Mouse (Mus musculus): ENCODE results near the gene Ptpn3. TPM values are rescaled to one million over a fixed set of nuclear protein-coding genes. Genes with fewer than 3 reads are reported as not detected.

Ptpn3 gene
- polyA plus RNA-seq, 1 experiment from 2014 or later, result 2.7 TPM

DNA sequence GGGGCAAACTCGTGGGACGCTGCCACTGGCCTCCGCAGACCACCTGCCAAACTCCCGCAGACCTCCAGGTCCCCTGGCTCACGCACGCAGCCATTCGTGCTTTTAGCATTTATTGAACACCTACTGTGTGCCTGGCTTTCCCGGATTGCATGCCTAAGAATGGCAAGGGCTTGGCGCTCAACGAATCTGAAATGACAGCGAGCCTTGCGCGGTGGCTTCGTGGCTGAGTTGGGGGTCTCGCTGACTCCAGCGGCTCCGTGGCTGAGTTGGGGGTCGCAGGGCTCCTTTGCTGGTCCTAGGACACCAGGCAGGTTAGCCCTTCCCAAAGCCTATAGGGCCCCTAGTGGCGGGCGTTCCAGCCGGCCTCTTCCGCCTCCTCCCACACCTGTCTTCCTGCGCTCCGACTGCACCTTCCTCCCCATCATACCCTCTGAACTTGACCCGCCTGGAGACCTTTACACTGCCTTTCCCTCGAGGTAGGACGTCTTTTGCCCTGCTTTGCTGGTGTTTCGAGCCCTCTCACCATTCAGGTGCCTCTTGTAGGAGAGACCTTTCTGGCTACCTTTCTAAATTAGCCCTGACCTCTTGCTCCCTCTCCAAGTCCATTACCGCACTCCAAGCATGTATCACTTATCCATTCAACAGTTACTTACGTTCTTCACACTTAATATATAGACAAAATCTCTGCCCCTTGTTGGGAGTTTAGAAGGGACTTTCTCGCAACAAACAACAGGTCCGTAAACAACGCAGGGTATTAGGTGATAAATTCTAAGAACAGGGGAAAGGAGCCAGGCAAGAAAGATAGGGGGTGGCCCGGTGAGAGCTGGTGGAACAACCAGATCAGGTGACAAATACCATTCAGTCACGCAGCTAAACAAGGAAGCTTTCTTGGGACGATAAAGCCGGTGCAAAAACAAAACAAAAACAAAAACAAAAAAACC lies 898 bp downstream of the Ptpn3 start:
- no peaks in the 10 kb centered on the region for H3K9me3 ChIP-seq (ENCODE audit: control insufficient read depth, low read length)
- H3K4me1 ChIP-seq (ENCODE audit: control insufficient read depth, insufficient read depth, low read length), result peaks cover 7% of the 10 kb centered on the region
- H3K27ac ChIP-seq (ENCODE audit: low read depth, low read length), result no peak overlapping the region
- peak overlapping the region; percentile 78 for H3K9ac ChIP-seq (ENCODE audit: low read length)
- H3K27me3 ChIP-seq (ENCODE audit: control insufficient read depth, insufficient read depth, low read length), result peaks cover 29% of the 10 kb centered on the region
- peak; percentile 49 for DNase-seq (ENCODE audit: low spot score)
- no peaks in the 10 kb centered on the region for H3K36me3 ChIP-seq (ENCODE audit: control insufficient read depth, insufficient read depth, low read length)
- peak overlapping the region; percentile 98 for H3K4me2 ChIP-seq (ENCODE audit: low read depth)
- ATAC-seq (ENCODE audit: insufficient read depth, low FRiP score, low TSS enrichment), result 0 out of 2 replicates have a peak, but pooled peaks have one; percentile 0
- peak overlapping the region; percentile 70 for H3K4me3 ChIP-seq (ENCODE audit: low read depth, low read length)
- under 1% methylated on average over 37 of the region's 37 CpGs for WGBS

DNA sequence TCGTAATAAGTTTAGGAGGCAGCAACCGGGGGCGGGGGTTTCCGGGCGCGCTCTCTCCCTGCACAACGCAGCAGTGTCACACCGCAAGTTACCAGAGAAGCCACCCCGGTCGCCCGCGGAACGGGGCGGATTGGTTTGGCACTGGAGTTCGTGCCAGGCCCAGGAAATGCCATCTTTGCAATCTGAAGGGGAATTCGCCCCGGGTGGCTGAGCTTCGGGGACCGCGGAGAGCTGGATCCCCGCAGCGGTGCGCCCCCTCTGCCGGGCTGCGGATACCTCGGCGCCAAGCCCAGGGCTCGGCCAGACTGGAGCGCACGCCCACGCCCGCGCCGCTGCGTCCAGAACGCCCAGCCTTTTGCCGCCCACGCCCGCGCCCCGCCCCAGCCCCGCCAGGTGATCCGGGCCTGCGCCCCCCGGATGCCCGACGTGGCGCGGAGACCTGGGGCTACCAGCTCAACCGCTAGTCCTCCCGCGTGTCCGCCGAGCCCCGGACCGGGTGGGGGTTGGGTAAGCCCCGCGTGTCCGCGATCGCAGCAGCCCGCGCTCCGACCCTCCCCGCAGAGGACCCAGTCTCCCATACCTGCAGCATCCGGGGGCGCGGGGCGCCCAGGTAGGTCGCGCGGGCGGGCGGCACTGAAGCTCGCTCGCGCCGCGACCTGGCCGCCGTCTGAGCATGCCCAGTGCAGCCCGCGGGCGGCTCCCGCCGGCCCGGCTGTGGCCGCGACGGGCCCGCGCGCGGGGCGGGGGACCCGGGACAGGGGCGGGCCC lies 1.8 kb downstream of the Ptpn3 start:
- DNase-seq (ENCODE audit: low spot score) (peak; percentile 56), ATAC-seq (ENCODE audit: insufficient read depth, low FRiP score, low TSS enrichment) (peak; percentile 33; the same call in 1 of the 2 replicates)
- Histone ChIP-seq H3K36me3 (ENCODE audit: control insufficient read depth, insufficient read depth, low read length) (no peaks in the 10 kb centered on the region), H3K9ac (ENCODE audit: low read length) (peak overlapping the region; percentile 78), H3K4me3 (ENCODE audit: low read depth, low read length) (peak overlapping the region; percentile 70), H3K27me3 (ENCODE audit: control insufficient read depth, insufficient read depth, low read length) (peaks cover 29% of the 10 kb centered on the region), H3K9me3 (ENCODE audit: control insufficient read depth, low read length) (no peaks in the 10 kb centered on the region), H3K4me2 (ENCODE audit: low read depth) (peak overlapping the region; percentile 98), H3K27ac (ENCODE audit: low read depth, low read length) (no peak overlapping the region), H3K4me1 (ENCODE audit: control insufficient read depth, insufficient read depth, low read length) (peaks cover 7% of the 10 kb centered on the region)
- under 1% methylated on average over 83 of the region's 97 CpGs for WGBS

DNA sequence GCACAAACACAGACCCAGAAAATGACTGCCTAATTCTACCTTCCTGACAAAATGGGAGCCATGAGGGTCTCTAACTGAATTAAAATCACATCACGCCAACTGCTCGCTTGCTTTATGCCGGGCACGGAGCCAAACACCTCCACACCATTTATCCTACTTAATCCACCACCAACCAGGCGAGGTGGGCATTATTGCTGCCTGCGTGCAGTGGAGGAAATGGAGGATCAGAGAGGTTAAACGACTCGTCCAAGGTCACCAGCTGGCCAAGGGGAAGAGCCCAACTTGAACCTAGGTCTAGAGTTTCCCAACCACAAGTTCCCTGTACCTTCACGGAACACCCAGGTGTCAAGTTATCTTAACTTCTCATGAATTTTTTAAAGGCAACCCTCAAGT lies 2.3 kb downstream of the Ptpn3 start:
- Histone ChIP-seq H3K9ac (ENCODE audit: low read length) (no peak overlapping the region), H3K4me3 (ENCODE audit: low read depth, low read length) (peak overlapping the region; percentile 70), H3K27ac (ENCODE audit: low read depth, low read length) (no peak overlapping the region), H3K27me3 (ENCODE audit: control insufficient read depth, insufficient read depth, low read length) (peaks cover 29% of the 10 kb centered on the region), H3K4me1 (ENCODE audit: control insufficient read depth, insufficient read depth, low read length) (peaks cover 7% of the 10 kb centered on the region), H3K9me3 (ENCODE audit: control insufficient read depth, low read length) (no peaks in the 10 kb centered on the region), H3K4me2 (ENCODE audit: low read depth) (peak overlapping the region; percentile 98), H3K36me3 (ENCODE audit: control insufficient read depth, insufficient read depth, low read length) (no peaks in the 10 kb centered on the region)
- 7% methylated on average over 9 of the region's 9 CpGs for WGBS
- DNase-seq (ENCODE audit: low spot score), result peak; percentile 55
- ATAC-seq (ENCODE audit: insufficient read depth, low FRiP score, low TSS enrichment), result no peak

DNA sequence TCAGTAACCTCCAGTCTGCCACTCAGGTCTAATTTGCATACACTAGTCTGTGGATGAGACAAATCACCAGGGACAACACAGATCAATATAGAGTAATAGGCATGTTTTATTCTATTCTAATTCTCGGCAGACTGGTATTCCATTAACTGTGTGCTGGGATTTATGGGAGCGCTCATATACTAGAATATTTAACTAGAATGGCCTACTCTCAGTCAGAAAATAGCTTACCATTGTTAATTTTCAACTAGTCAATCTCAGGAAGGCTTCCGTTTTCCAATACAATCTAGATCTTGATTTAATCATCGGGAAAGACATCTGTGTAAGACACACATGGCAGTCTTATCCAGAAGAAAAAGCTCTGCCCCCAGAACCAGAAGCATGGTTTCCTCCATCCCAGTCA lies 3.5 kb downstream of the Ptpn3 start:
- ATAC-seq (ENCODE audit: insufficient read depth, low FRiP score, low TSS enrichment) (no peak), DNase-seq (ENCODE audit: low spot score) (no peak)
- Histone ChIP-seq H3K4me3 (ENCODE audit: low read depth, low read length) (no peak overlapping the region), H3K4me2 (ENCODE audit: low read depth) (no peak overlapping the region), H3K36me3 (ENCODE audit: control insufficient read depth, insufficient read depth, low read length) (no peaks in the 10 kb centered on the region), H3K4me1 (ENCODE audit: control insufficient read depth, insufficient read depth, low read length) (peaks cover 7% of the 10 kb centered on the region), H3K9me3 (ENCODE audit: control insufficient read depth, low read length) (no peaks in the 10 kb centered on the region), H3K27ac (ENCODE audit: low read depth, low read length) (no peak overlapping the region), H3K9ac (ENCODE audit: low read length) (no peak overlapping the region), H3K27me3 (ENCODE audit: control insufficient read depth, insufficient read depth, low read length) (peaks cover 29% of the 10 kb centered on the region)
- 75% methylated on average over 4 of the region's 4 CpGs for WGBS

DNA sequence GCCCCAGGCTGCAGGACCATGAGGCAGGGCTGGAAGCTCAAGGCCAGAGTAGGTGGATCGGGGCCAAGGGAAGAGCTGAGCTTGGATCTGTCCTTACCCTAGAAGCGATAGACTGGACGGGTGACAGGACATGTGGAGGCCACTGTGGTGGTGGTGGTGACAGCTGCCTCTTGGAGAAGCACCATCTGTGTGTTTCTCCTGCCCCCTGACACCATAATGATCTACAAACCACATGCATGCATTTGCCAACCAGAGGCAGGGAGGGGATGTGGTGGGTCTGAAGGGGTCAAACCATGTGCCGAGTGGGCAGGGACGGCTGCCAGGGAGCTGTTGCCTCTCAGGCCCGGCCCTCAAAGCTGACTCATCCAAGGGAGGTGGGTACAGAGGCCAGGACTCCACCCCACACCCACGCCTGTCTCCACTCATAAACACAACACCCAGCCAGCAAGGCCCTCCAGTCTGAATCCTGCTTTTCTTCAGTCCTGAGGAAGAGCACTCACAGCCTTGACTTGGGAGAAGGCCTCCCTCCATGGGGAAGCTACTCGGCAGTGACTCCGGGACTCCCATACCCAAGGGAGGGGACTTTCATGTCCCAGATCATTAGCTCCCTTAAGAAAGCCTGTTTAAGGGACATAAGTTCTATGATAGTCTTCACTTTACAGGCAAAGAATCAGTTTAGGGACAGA lies 6.5 kb downstream of the Ptpn3 start:
- peaks cover 20% of the 10 kb centered on the region for H3K27me3 ChIP-seq (ENCODE audit: control insufficient read depth, insufficient read depth, low read length)
- WGBS, result 73% methylated on average over 9 of the region's 9 CpGs
- H3K9ac ChIP-seq (ENCODE audit: low read length), result no peak overlapping the region
- no peaks in the 10 kb centered on the region for H3K4me1 ChIP-seq (ENCODE audit: control insufficient read depth, insufficient read depth, low read length)
- no peak overlapping the region for H3K27ac ChIP-seq (ENCODE audit: low read depth, low read length)
- no peaks in the 10 kb centered on the region for H3K9me3 ChIP-seq (ENCODE audit: control insufficient read depth, low read length)
- DNase-seq (ENCODE audit: low spot score), result no peak
- H3K36me3 ChIP-seq (ENCODE audit: control insufficient read depth, insufficient read depth, low read length), result no peaks in the 10 kb centered on the region
- ATAC-seq (ENCODE audit: insufficient read depth, low FRiP score, low TSS enrichment), result no peak
- H3K4me2 ChIP-seq (ENCODE audit: low read depth), result no peak overlapping the region
- H3K4me3 ChIP-seq (ENCODE audit: low read depth, low read length), result no peak overlapping the region

DNA sequence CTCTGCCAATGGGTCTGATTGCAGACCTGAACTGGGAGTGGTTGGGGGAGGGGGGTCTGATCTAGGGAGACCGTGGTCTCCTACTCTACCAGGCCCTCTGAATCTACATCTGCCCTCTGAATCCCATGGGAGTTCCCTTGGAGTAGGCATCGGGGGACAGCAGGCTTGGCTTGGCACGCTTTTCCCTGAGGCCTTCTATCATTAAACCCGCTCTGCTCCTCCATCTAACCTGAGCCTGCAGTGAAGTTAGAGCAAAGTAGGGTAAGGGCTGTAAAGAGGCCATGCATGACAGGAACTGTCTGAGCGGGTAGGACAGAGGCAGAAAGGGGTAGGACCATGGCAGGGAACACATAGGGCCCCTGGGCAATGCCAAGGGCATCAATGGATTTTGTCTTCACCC lies 9.0 kb downstream of the Ptpn3 start:
- 90% methylated on average over 5 of the region's 5 CpGs for WGBS
- no peak for ATAC-seq (ENCODE audit: insufficient read depth, low FRiP score, low TSS enrichment)
- Histone ChIP-seq H3K4me3 (ENCODE audit: low read depth, low read length) (no peak overlapping the region), H3K9me3 (ENCODE audit: control insufficient read depth, low read length) (no peaks in the 10 kb centered on the region), H3K4me1 (ENCODE audit: control insufficient read depth, insufficient read depth, low read length) (no peaks in the 10 kb centered on the region), H3K4me2 (ENCODE audit: low read depth) (no peak overlapping the region), H3K27ac (ENCODE audit: low read depth, low read length) (no peak overlapping the region), H3K9ac (ENCODE audit: low read length) (no peak overlapping the region), H3K36me3 (ENCODE audit: control insufficient read depth, insufficient read depth, low read length) (no peaks in the 10 kb centered on the region), H3K27me3 (ENCODE audit: control insufficient read depth, insufficient read depth, low read length) (0 out of 2 replicates have a peak, but pooled peaks cover 2% of the 10 kb centered on the region)
- DNase-seq (ENCODE audit: low spot score), result no peak

DNA sequence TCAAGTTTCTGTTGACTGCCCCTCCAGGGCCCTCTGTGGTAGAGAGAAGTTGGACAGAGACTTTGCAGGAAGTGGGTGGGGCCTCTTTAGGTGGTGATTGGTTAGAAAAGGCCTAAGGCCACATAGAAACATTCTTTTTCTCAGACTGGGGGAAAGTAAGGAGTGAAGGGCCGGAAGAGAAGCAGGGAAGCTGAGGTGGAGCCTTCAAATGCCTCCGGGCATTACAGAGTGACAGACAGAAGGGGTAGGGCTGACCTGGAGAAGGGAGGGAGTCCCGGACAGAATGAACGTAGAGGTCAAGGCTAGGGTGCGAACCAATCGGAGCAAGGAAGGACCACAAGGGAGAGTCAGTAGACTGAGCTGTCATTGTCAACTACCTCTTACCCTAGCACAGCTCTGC lies 11.6 kb downstream of the Ptpn3 start:
- H3K4me1 ChIP-seq (ENCODE audit: control insufficient read depth, insufficient read depth, low read length), result no peaks in the 10 kb centered on the region
- H3K9ac ChIP-seq (ENCODE audit: low read length), result no peak overlapping the region
- no peak overlapping the region for H3K4me3 ChIP-seq (ENCODE audit: low read depth, low read length)
- no peaks in the 10 kb centered on the region for H3K27me3 ChIP-seq (ENCODE audit: control insufficient read depth, insufficient read depth, low read length)
- no peaks in the 10 kb centered on the region for H3K9me3 ChIP-seq (ENCODE audit: control insufficient read depth, low read length)
- ATAC-seq (ENCODE audit: insufficient read depth, low FRiP score, low TSS enrichment) (no peak), DNase-seq (ENCODE audit: low spot score) (no peak)
- H3K27ac ChIP-seq (ENCODE audit: low read depth, low read length), result no peak overlapping the region
- no peak overlapping the region for H3K4me2 ChIP-seq (ENCODE audit: low read depth)
- no peaks in the 10 kb centered on the region for H3K36me3 ChIP-seq (ENCODE audit: control insufficient read depth, insufficient read depth, low read length)
- WGBS, result 88% methylated on average over 6 of the region's 6 CpGs

DNA sequence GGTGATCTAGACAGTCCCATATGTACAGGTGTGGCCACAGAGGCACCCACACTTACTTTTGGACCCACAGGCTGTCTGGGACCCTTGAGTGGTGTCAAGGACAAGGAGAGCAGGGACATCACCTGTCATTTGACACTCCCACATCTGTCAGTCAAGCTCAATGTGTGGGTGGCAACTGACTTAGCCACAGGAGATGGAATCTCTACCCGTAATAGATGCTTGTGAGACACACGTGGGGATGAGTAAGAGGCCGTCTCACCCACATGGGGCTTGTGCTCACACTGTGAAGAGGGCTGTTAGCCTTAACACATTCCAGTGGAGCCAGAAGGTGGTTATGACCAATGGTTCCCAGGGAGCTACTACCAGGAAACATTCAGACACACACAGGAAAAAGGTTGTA lies 13.8 kb downstream of the Ptpn3 start:
- WGBS, result 83% methylated on average over 3 of the region's 3 CpGs
- no peak for DNase-seq (ENCODE audit: low spot score)
- Histone ChIP-seq H3K36me3 (ENCODE audit: control insufficient read depth, insufficient read depth, low read length) (no peaks in the 10 kb centered on the region), H3K4me3 (ENCODE audit: low read depth, low read length) (no peak overlapping the region), H3K9me3 (ENCODE audit: control insufficient read depth, low read length) (no peaks in the 10 kb centered on the region), H3K4me1 (ENCODE audit: control insufficient read depth, insufficient read depth, low read length) (no peaks in the 10 kb centered on the region), H3K9ac (ENCODE audit: low read length) (no peak overlapping the region), H3K27me3 (ENCODE audit: control insufficient read depth, insufficient read depth, low read length) (no peaks in the 10 kb centered on the region), H3K4me2 (ENCODE audit: low read depth) (no peak overlapping the region), H3K27ac (ENCODE audit: low read depth, low read length) (no peak overlapping the region)
- ATAC-seq (ENCODE audit: insufficient read depth, low FRiP score, low TSS enrichment), result no peak

All from neural tube, embryonic 11.5 days (tissue).